ENCODE assay signal across 13 mouse cellular contexts in the genomic region with DNA sequence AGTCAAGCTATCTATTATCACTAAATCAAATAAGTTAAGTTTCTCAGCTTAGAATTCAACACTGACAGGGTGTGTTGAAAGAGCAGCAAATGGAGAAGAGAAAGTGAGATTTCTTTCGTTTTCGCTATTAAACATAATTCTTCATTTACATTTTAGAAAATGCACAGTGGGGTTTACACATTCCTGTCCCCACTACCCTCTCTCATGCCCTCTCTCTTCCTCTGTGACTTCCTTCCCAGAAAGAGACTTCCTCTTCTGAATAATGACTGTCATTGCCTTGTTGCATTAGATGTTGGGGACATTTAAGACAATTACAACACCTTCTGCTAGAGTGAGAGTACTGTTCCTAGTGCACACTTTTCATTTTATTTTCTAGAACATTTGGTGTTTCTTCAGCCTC.
"Had no signal": no experiment of that assay in that cellular context is flagged by ENCODE, and none has a peak within 500 bp of the region (broad histone marks: within the 10 kb centered on the region; RNA-seq: fewer than 3 reads in every experiment).

No protein-coding gene starts in this region.

- H3K27me3 ChIP-seq: intestine, embryonic 15.5 days; limb, embryonic 12.5 days; liver, embryonic 13.5 days; lung, embryonic 15.5 days; neural tube, embryonic 13.5 days had no signal

- ATAC-seq: intestine, embryonic 15.5 days had no signal

- DNase-seq: kidney, adult 18-20 months; kidney, postnatal 10 days; liver, embryonic 13.5 days; lung, postnatal 14 days; midbrain, embryonic 14.5 days; right cerebral cortex, postnatal 14 days; thymus, adult 18-20 months; thymus, postnatal 14 days had no signal

- H3K36me3 ChIP-seq: intestine, embryonic 15.5 days; limb, embryonic 12.5 days; liver, embryonic 13.5 days; lung, embryonic 15.5 days; midbrain, embryonic 10.5 days; neural tube, embryonic 13.5 days had no signal
